Mouse (Mus musculus) brain, embryonic 14.5 days (tissue): ENCODE measurements around the gene Lcor.

Experiments
- CTCF ChIP-seq: fragments of 200-500 bp; IDR thresholded peaks from 2 replicates; pipeline ENCODE4 v1.5.1; 2012; ENCODE audit warnings: inconsistent platforms, mild to moderate bottlenecking, moderate library complexity, borderline replicate concordance; ENCODE audit not compliant: insufficient read depth, insufficient read length; ENCODE audit errors: extremely low read depth
- POLR2A ChIP-seq: fragments of 200-500 bp; IDR thresholded peaks from 2 replicates; pipeline ENCODE4 v1.6.1; 2012; ENCODE audit warnings: mild to moderate bottlenecking, inconsistent platforms, borderline replicate concordance; ENCODE audit not compliant: poor library complexity, insufficient read depth, insufficient read length, severe bottlenecking; ENCODE audit errors: extremely low read depth

DNA sequence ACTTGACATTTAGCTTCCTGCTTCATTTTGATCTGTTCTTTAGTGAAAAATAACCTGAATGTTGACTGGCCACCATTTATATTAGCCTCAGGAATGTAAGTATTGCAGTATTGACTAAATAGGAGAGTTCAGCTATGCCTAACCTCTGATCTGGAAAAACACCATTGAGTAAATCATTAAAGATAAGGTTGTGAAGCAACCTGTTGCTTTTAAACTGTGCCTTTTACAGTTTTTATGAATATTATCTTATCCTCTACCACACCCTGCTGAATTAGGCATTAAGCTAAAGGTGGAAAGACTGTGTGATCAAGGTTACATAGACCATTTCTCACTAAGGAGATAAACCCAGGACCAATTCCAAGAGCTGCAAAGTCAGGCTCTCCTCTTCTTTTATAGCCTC, 95.1 kb downstream of the Lcor start:
- no peak for TF ChIP-seq POLR2A
- no peak for TF ChIP-seq CTCF
